In the genomic region with DNA sequence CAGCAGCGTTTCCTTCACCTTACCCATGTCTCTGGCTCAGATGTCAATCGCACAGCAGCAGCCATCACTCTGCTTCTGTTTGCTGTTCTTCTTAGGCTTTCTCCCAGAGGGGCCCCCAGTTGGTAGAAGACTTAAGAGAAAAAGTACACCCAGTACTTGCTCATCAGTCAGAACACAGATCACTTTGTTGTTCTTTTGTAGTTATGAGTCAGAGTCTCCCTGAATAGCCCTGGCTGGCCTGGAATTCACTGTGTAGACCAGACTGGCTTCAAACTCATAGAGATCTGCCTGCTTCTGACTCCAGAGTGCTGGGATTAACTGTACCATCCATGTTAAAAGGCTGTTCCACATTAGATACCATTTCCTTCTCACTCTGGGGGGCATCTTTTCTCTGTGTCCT, we compare ENCODE assay signal across 14 mouse cellular contexts.
"Had no signal": no experiment of that assay in that cellular context is flagged by ENCODE, and none has a peak within 500 bp of the region (broad histone marks: within the 10 kb centered on the region; RNA-seq: fewer than 3 reads in every experiment).

No protein-coding gene starts in this region.

- DNase-seq: kidney, postnatal 10 days; kidney, postnatal 4 days; lung, embryonic 14.5 days; lung, postnatal 10 days; lung, postnatal 4 days; right cerebral cortex, adult 18-20 months; right cerebral cortex, postnatal 25 days; thymus, postnatal 36 days had no signal

- H3K36me3 ChIP-seq: limb, embryonic 15.5 days; liver, embryonic 12.5 days; midbrain, embryonic 12.5 days; neural tube, embryonic 15.5 days had no signal

- H3K9me3 ChIP-seq: limb, embryonic 15.5 days; liver, embryonic 12.5 days; midbrain, embryonic 12.5 days; neural tube, embryonic 15.5 days had no signal

- H3K4me1 ChIP-seq: limb, embryonic 15.5 days; neural tube, embryonic 15.5 days had no signal

- H3K27me3 ChIP-seq: limb, embryonic 15.5 days; liver, embryonic 12.5 days; midbrain, embryonic 12.5 days; neural tube, embryonic 15.5 days had no signal

- ATAC-seq: liver, embryonic 12.5 days had no signal

- H3K4me3 ChIP-seq: layer of hippocampus, adult 2 months; limb, embryonic 15.5 days; liver, embryonic 12.5 days; midbrain, embryonic 12.5 days; myocyte; neural tube, embryonic 15.5 days had no signal

- H3K27ac ChIP-seq: layer of hippocampus, adult 2 months; limb, embryonic 15.5 days; liver, embryonic 12.5 days; neural tube, embryonic 15.5 days had no signal
